ENCODE assay signal across 8 mouse cellular contexts in genomic region chr4:124703406-124703805, GRCm38 (mm10). TPM values are rescaled to one million over a fixed set of nuclear protein-coding genes. Genes with fewer than 3 reads are reported as not detected.
A peak's percentile ranks its signal among the peaks of the same experiment; 100 is the strongest.
DNase-seq lines count a peak whose midpoint lies in the region; ATAC-seq and TF ChIP-seq lines count a peak whose summit lies in the region.

No protein-coding gene starts in this region.

- H3K9me3 ChIP-seq in liver, embryonic 11.5 days (ENCODE audit: control insufficient read depth, low read length), result no peaks in the 10 kb centered on the region

- H3K4me3 ChIP-seq in kidney, adult 2 months (ENCODE audit: insufficient read depth, low read depth, low read length), result no peak overlapping the region
- peak overlapping the region; percentile 27; the same call in 1 of the 2 replicates for H3K4me3 ChIP-seq in liver, embryonic 11.5 days (ENCODE audit: low read depth, low read length)

- H3K9ac ChIP-seq in liver, embryonic 11.5 days (ENCODE audit: low read depth, low read length), result peak overlapping the region; percentile 43

- peak; percentile 22 for DNase-seq in kidney, adult 2 months
- no peak for DNase-seq in kidney, postnatal 36 days
- peak; percentile 38 for DNase-seq in Muller cell, postnatal 12 days (ENCODE audit: inconsistent ontology term)
- peak; percentile 47 to 74 for DNase-seq in heart, adult 9 months (ENCODE audit: low spot score in 2 of 2)
- no peak for DNase-seq in liver, embryonic 11.5 days (ENCODE audit: low spot score)
- DNase-seq in cerebellum, adult 18-20 months, result no peak
- DNase-seq in B cell, adult 2 months, result no peak
- no peak for DNase-seq in right cerebral cortex, adult 18-20 months

- peak overlapping the region; percentile 47 for H3K4me2 ChIP-seq in liver, embryonic 11.5 days

- no peak for TF ChIP-seq CTCF in kidney, adult 2 months (conservative IDR thresholded peaks at IDR 0.05; ENCODE audit: insufficient read depth, insufficient read length, low read depth, low read length)

- H3K4me1 ChIP-seq in kidney, adult 2 months (ENCODE audit: control insufficient read depth, insufficient read depth, low read length), result peaks cover 12% of the 10 kb centered on the region; the same call in 1 of the 2 replicates
- peaks cover 52% of the 10 kb centered on the region for H3K4me1 ChIP-seq in liver, embryonic 11.5 days (replicated peaks; ENCODE audit: control insufficient read depth, insufficient read depth, low read length)

- peak overlapping the region; percentile 64; the same call in 1 of the 2 replicates for H3K27ac ChIP-seq in kidney, adult 2 months (ENCODE audit: insufficient read depth, low read depth, low read length)
- peak overlapping the region; percentile 73 for H3K27ac ChIP-seq in liver, embryonic 11.5 days (ENCODE audit: low read depth, low read length)

- no peaks in the 10 kb centered on the region for H3K27me3 ChIP-seq in kidney, adult 2 months (replicated peaks; ENCODE audit: control insufficient read depth, insufficient read depth, low read length)
- no peaks in the 10 kb centered on the region for H3K27me3 ChIP-seq in liver, embryonic 11.5 days (replicated peaks; ENCODE audit: control insufficient read depth, insufficient read depth, low read length)

- ATAC-seq in liver, embryonic 11.5 days (replicated peaks; ENCODE audit: low FRiP score), result no peak

- no peaks in the 10 kb centered on the region for H3K36me3 ChIP-seq in kidney, adult 2 months (ENCODE audit: control insufficient read depth, insufficient read depth, low read length)
- H3K36me3 ChIP-seq in liver, embryonic 11.5 days (ENCODE audit: control insufficient read depth, insufficient read depth, low read length), result no peaks in the 10 kb centered on the region; the same call in 1 of the 2 replicates

- TF ChIP-seq POLR2A in kidney, adult 2 months (IDR thresholded peaks at IDR 0.05; ENCODE audit: low read depth, low read length), result no peak

- WGBS in kidney, adult 2 months, result 46% methylated on average over 2 of the region's 2 CpGs
- 24% methylated on average over 2 of the region's 2 CpGs for WGBS in liver, embryonic 11.5 days

RNA-seq across cellular contexts. Expression of gene Fhl3, which starts 2.9 kb away (rescaled TPM):
- 8.5 and 10.8 TPM in 2 replicates for polyA plus RNA-seq in kidney, adult 2 months (2012; rRNA removed)
- polyA plus RNA-seq in liver, embryonic 11.5 days (2014; fragmentation: Nextera tagmentation; extraction: Ambion mirVana), result 5.1 and 6.8 TPM in 2 replicates

RNA-seq across cellular contexts. Expression of gene Utp11, which starts 10.0 kb away (rescaled TPM):
- 6.4 and 7.9 TPM in 2 replicates for polyA plus RNA-seq in kidney, adult 2 months (2012; rRNA removed)
- polyA plus RNA-seq in liver, embryonic 11.5 days (2014; fragmentation: Nextera tagmentation; extraction: Ambion mirVana), result 73.3 and 80.5 TPM in 2 replicates

RNA-seq across cellular contexts. Expression of gene Sf3a3, which starts 11.2 kb away (rescaled TPM):
- polyA plus RNA-seq in kidney, adult 2 months (2012; rRNA removed), result 11.1 and 14.5 TPM in 2 replicates
- 172 and 182 TPM in 2 replicates for polyA plus RNA-seq in liver, embryonic 11.5 days (2014; fragmentation: Nextera tagmentation; extraction: Ambion mirVana)

RNA-seq across cellular contexts. Expression of gene Inpp5b, which starts 38.2 kb away (rescaled TPM):
- 61.0 and 64.2 TPM in 2 replicates for polyA plus RNA-seq in kidney, adult 2 months (2012; rRNA removed)
- 58.2 and 63.3 TPM in 2 replicates for polyA plus RNA-seq in liver, embryonic 11.5 days (2014; fragmentation: Nextera tagmentation; extraction: Ambion mirVana)

RNA-seq across cellular contexts. Expression of gene Pou3f1, which starts 46.8 kb away (rescaled TPM):
- 0.02 and 0.04 TPM in 2 replicates for polyA plus RNA-seq in kidney, adult 2 months (2012; rRNA removed)
- 0.16 and 0.21 TPM in 2 replicates for polyA plus RNA-seq in liver, embryonic 11.5 days (2014; fragmentation: Nextera tagmentation; extraction: Ambion mirVana)

Comparison
In these comparisons a context has a peak if more than half of its experiments do, and no peak if none do; other contexts are left out.
1. DNase-seq: peak in kidney, adult 2 months (single experiment), Muller cell, postnatal 12 days (single experiment) and heart, adult 9 months (2 of 2); none in kidney, postnatal 36 days (0 of 2), liver, embryonic 11.5 days (single experiment), cerebellum, adult 18-20 months (0 of 2), B cell, adult 2 months (0 of 2) and right cerebral cortex, adult 18-20 months (single experiment).
2. RNA of gene Sf3a3, which starts 11.2 kb away (polyA plus RNA-seq): 172 to 182 TPM in liver, embryonic 11.5 days; 11.1 to 14.5 TPM in kidney, adult 2 months; every median in the first group is over 10 times any median in the second.